Mouse (Mus musculus) E14TG2a.4 (cell line): ENCODE results near the gene H2al2a.

Source experiments
- CTCF ChIP-seq: conservative IDR thresholded peaks from 2 replicates; pipeline ENCODE4 v1.5.1; 2014; ENCODE audit warnings: low read length
- NANOG ChIP-seq: IDR thresholded peaks from 2 replicates; pipeline ENCODE4 v1.6.1; 2014; ENCODE audit warnings: borderline replicate concordance, low read length, mixed read lengths

DNA sequence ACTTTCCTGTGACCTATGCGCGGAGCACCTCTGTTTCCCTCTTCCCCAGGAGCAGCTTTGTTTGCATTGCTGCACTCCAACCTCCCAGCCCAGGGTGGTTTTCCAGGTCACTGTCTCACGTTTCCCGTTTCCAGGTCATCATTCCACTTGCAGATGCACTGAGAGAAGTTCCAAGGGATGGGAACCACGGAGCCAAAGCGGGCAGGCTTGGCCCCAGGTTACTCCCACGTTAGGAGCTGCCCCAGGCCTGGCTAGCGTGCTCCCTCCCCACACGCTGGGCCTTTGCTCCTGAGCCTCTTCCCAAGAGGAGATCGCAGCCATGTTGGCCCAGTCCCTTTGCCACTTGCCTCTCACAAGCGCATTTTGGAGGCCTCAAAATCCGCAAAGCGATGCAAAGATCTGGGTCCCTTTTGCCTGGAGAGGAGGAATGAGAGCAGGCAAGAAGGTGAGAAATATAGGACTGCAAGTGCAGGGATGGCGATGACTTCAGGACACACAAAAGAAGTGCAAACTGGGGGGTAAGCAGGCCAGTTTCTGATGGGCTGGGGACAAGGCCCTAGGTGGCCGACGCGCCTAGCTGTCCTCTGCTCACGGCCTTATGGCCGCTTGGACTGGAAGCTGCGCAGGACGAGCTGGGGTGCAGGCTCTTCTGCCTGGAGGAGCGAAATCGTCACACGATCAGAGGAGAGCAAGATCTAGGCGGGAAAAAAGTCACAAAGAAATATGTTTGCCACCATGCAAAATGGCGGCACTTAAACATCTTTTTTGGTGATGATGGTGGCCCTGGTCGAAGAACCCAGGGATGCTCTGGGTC is 43.8 kb upstream of the H2al2a start:
- TF ChIP-seq CTCF (no peak), NANOG (no peak)
